Mouse (Mus musculus): ENCODE measurements around the gene Aqp3.
"Not testable (repeated sequence)": the region's sequence is repeated elsewhere in the genome, so short reads cannot be mapped to it uniquely, and the experiment has no call there.

Gene Aqp3

DNA sequence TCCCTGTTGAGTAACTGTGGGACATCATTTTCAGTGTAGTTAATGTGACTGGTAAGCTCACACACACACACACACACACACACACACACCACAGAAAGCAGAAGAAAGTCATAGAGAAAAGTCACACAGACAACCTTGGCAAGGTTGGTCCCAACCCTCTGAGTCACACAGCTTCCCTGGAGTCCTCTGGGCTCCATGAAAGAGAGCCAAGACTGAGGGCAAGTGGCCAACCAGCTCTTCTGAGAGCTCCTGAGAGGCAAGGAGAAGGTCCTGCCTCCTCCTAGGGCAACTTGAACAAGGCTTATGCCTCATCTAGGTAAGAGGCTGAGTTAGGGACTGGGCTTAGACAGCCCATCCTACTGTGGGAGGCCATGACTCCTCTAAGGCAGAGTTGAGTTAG, 4.9 kb upstream of the Aqp3 start:
- no peak for DNase-seq (ENCODE audit: low read depth)

DNA sequence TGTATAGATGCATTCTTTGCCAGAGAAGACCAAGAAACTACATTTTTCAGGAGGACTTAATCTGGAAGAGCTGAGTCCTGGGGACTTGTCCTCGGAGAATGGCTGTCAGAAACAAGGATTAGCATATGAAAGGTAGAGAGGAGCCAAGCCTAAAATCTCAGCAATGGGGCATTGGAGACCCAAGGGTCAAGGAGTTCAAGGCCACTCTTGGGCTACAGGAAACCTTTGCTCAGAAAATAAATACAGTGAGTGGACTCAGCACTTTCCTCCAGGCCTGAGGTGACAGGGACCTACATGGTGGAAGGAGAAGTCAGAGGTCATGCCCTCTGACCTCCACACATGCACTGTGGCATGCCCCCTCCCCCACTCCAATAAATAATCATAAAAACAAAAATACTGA, 3.0 kb upstream of the Aqp3 start:
- DNase-seq (ENCODE audit: low read depth), result no peak

DNA sequence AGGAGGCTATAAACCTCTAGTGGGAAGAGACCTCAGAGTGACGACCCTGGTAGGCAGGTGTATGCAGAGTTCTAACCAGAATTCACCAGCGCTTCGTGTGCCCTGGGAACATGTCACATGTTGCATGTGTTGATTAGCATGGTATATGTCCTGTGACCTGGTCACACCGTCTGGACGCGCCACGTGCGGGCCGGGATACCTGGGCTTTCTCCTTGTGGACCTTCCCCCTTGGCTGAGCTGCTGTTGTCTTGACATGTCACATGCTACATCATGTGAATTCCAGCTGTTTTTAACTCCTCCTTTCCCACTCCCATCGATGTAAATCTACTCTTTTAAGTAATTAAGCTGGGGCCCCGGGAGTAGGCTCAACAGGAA, 581 bp upstream of the Aqp3 start:
- DNase-seq (ENCODE audit: low read depth), result no peak

DNA sequence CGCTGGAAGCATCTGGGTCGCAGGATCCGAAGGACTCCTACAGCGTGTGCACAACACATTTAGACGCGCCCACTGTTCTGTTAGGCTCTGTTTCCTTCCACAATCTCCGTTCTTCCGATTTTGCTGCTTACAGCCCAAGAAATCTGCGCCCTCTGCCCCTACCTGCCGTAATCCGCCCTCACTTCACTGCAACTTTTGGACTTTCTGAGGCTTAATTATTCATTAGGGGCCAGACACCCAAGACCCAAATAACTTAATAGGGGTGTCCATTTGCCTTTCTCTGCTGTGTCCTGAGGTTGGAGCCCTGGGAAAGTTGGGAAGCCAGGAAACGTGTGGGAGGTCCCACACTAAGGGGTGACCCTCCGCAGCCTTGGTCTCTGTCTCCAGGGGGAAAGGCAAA, 602 bp downstream of the Aqp3 start:
- DNase-seq (ENCODE audit: low read depth), result no peak

DNA sequence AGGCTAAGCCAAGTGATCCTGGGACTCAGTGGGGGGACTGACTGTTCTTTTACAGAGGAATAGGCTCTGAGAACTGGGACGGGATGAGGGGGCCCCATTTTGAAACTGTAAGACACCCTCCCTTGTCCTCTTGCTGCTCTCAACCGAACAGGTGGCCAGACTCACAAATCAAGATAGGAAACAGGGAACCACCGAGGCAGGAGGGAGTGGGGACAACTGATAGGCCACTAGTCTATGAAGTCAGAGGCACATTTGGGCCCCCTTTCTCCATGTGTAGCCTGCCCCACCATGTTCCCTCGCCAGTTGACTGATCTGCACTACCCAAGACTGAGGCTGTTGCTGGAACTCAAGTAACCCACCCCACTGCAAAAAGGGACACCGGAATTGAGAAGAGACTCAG, 1.2 kb downstream of the Aqp3 start:
- DNase-seq (ENCODE audit: low read depth), result peak; percentile 67

DNA sequence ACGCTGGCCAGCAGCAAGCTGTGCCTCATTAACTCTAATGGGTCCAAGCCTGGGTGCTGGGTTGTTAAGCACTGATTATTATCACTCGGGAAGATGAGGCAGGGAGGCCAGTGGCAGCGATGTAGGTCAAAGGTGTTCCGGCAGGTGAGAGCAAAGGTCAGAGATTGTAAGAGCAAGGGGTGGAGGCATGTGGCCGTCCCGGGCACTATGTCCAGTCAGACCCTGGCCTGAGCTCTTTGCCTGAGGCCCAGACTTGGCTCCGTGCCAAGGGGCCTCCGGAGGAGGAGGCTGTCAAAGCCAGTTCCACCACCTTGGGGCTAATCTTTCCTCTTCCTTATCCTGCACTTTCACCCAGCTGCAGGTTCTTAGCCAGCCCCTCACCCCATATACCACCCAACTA, 1.8 kb downstream of the Aqp3 start:
- no peak for DNase-seq (ENCODE audit: low read depth)

DNA sequence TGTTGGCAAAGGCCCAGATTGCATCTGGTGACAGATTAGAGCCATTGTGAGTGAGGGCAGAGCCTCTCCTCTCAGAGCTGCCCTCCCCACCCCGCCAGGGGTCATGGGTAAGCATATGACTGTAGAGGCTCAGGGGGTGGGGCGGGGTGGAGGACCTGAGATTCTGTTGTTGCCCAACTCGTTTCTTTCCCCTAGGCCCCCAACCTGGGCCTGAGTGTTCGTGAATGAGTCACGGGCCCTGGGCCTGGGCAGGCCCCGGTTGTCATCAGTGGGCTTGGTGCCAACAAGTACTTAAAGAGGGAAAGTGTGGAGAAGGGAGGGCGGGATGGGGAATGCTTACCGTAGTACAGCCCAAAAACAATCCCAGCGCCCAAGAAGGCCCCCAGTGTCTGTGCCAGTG, 3.6 kb downstream of the Aqp3 start:
- no peak for DNase-seq (ENCODE audit: low read depth)

DNA sequence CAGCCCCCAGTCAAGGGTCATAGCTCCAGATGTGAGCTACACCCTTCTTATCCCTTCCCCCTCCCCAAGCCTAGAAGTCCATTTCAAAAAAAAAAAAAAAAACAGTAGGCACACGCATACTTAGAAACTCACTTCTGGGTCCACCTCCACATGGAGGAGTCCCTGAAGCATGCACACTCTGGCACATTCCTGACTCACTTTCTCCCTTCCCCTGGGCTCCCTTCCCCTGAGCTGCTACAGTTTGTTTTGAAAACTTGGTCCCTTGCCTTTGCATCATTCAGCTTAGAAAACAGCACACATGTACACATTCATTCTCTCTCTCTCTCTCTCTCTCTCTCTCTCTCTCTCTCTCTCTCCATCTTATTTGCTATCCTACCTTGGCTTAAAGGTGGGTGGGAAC, 5.0 kb downstream of the Aqp3 start:
- no peak for DNase-seq (ENCODE audit: low read depth)

DNA sequence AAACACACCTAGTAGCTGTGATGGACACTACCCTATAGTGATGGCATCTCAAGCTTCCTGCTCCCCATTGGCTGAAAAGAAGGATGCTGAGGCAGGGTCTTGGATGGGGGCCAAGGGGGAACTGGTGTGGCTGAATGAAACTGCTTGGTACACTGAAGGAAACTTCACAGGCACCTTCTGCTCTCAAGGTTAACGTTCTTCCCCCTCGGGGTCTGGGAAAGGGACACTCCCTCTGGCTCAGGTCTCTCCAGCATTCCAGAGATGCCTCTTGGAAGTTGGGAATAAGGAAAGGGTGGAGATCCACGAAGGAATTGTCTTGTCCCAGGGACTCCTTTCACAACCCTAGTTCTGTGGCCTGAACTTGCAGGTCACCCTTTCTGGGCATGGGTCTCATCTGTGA, 6.6 kb downstream of the Aqp3 start:
- no peak for DNase-seq (ENCODE audit: low read depth)

DNA sequence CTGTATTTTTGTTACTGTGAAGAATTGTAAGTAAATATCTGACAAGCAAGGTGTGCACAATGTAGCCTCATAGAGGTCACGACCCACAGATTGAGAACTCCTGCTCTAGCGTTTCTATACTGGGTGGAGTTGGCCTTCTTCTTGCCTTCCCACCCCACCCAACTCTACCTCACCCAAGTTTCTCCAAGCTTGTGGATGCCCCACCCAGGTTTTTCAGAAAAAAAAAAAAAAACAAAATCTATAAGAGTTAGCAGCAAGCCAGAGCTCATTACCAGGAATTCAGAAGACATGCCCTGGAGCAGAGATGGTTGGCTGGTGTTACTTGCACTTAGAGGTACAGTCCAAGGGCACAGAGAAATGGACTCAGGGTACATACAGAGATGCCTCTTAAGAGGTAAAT, 8.3 kb downstream of the Aqp3 start:
- peak; percentile 58 for DNase-seq (ENCODE audit: low read depth)

DNA sequence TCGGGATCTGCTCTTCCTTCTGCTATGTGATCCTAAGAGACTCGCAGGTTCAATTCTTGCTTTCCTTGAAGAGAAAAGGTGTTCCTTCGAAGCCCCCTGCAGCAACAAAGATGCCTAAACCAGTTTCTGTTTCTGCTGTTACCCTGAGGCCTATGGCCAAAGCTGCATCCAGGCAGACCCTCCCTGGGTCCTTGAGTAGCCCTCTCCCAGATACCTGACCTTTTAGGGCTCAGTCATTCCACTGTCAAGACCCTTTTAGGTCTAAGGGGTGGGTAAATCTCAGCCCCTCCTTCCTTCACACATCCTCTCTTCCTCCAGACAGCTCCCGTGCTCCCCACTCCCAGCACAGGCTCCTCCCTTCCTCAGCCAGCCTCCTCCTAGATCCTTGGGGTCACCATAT, 8.8 kb downstream of the Aqp3 start:
- no peak for DNase-seq (ENCODE audit: low read depth)

DNA sequence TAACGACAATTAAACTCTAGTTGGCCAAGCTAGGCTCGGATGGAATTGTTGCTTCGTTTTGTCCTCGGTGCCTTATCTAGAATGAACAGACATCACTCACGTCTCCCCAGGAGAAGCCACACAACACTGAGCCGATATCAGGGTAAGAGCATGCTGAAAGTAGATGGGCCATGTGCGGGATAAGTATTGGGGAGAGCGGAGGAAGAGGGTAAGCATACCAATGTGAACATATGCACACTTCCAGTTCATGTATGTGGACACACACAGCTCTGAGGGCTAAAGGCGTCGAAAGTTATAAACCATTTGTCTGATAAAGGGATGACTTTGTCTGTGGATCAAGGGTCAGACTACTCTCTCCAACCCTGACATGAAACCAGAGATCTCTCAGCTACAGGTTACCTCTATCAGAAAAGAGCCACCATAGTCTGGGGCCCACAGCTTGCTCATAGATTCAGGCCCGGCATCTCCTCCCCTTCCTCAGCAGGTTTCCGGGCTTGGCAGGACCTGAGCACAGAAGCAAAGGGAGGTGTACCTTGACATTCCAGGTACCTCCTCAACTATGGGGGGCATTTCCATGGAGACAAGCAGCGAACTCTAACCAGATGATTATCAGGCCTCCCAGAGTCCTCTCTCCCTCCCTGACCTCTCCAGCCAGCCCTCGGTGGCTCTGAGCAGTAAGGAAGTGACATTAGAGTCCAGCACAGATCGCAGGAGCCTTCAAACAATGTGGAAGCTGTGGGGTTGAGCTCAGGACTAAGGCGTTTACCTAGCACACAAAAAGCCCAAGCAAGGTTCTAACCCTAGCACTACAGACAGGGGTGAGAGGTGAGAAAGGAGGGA, 10.3 kb downstream of the Aqp3 start:
- DNase-seq (ENCODE audit: low read depth), result peak; percentile 85

DNA sequence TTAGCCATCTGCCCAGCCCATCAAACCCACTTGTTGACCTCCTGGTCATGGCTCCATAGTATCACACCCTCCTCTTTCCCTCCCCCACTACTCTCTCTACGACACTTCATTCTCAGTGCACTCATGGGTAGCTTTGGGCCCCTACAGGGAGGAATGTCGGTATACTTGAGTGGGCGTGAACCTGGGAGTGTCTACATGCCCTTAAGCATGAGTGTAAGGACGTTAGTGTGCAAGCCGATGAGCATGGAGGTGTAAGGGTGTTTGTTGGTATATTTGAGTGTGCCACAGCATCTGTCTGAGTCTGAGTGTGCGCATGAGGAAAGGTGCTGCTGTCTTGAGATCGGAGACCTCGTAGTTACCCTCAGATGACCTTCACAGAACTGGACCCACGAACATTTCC, 11.0 kb downstream of the Aqp3 start:
- DNase-seq (ENCODE audit: low read depth), result no peak

DNA sequence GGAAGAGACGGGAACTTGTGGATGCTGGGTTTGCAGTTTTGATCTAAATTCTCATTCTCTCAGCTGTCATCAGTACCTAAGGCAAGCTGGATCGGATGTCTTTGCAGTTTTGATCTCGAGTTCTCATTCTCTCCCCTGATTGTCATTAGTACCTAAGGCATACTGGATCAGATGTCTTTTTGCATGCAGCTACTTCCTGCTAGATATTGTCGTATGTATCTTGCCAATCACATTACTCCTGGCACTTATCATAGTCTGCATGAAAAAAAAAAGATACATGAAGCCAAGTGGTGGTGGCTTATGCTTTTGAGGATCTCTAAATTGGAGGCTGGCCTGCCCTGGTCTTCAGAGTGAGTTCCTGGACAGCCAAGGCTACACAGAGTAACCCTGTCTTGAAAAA, 13.2 kb downstream of the Aqp3 start:
- no peak for DNase-seq (ENCODE audit: low read depth)

DNA sequence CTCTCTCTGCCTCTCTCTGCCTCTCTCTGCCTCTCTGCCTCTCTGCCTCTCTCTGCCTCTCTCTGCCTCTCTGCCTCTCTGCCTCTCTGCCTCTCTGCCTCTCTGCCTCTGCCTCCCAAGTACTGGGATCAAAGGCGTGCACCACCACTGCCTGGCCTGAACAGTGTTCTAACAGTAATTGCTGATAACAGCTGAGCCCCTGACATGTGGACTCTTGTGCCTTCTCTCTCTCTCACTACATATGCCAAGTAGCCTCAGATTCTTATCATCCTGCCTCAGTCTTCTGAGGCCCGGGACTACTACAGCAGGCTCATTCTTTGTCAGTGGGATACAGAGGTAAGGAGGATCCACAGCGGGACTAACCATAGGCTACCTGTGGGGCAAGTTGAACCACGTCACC, 15.2 kb downstream of the Aqp3 start:
- not testable (repeated sequence) for DNase-seq (ENCODE audit: low read depth)

DNA sequence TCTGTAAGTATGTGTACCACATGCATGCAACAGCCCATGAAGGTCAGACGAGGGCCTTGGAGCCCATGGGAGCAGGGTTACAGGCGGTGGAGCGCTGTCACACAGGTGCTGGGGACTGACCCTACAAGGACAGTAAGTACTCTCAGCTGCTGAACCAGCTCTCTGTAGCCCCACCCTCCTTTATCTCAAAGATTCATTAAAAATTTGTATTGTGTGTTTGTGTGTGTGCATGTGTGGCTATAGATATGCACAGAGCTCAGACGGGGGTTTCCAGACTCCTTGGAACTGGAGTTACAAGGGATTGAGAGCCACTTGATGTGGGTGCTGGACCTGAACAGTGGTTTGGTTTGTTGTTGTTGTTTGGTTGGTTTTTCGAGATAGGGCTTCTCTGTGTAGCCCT, 16.2 kb downstream of the Aqp3 start:
- peak; percentile 74 for DNase-seq (ENCODE audit: low read depth)

DNA sequence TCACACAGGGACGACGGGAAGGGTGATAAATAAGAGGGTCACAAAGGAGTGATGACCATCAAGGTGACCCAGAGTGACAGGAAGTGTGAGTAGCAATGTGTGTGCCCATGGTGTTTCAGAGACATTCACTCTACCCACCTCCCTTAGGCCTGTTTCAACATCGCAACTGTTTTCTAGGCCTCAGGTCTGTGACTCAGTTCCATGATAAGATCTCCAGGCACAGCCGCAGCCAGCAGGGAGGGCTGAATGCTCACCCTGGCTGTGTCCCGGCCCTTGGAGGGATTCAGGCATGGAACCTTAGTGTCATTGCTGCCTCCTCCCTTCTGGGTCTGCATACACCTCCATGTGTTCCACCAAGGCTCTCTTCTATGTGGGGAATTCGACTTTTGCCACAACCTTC, 19.3 kb downstream of the Aqp3 start:
- no peak for DNase-seq (ENCODE audit: low read depth)

DNA sequence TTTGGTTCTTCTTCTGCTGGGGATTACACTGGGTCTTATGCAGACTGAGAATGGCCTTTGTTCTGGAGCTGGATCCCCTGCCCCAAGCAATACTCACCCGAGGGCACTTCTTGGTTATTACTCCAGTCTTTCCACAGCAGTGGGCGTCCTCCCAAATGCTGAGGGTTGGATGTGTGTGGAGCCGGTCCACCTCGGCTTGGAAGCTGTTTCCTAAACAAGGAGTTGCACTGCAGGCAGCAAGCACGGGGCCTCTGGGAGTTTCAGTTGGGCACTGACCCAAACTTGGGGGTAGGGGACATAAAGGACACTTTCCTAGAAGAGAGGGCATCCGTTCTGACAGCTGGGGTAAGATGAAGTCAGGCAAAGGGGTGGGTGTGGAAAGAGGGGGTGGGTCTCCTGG, 23.5 kb downstream of the Aqp3 start:
- no peak for DNase-seq (ENCODE audit: low read depth)

DNA sequence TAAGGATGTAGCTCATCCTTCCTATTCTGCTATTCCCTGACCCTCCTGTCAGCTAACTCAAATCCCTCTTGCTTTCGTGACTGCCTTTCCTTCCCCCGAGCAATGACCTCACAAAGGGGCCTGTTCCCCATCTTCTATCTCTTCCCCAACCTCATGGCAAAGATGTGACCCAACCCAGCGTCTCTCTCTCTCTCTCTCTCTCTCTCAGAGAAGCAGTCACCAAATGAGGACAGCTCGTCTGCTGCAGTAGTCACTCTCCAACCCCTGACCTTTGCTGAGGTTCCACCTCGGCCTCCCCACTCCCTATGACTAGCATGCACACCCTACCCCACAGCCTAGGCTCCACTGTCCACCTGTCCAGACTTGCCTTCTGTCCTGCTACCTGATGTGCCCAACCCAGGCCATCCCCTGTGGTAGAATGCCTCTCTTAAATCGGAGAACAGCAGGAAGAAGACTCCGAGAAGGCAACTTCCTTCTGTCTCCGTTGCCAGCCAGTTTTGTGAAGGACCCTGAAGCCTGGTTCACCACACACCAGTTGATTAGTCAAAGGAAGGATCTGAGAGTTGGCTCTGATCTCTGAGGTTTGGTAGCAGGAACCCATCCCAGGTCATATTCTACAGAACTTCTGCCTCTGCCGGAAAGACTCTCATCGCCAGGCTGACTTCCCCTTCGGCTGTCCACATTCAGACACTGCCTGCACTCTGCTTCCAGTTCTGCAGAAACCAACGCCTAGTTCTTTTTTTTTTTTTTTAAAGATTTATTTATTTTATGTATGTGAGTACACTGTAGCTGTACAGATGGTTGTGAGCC, 24.8 kb downstream of the Aqp3 start:
- DNase-seq (ENCODE audit: low read depth), result no peak

DNA sequence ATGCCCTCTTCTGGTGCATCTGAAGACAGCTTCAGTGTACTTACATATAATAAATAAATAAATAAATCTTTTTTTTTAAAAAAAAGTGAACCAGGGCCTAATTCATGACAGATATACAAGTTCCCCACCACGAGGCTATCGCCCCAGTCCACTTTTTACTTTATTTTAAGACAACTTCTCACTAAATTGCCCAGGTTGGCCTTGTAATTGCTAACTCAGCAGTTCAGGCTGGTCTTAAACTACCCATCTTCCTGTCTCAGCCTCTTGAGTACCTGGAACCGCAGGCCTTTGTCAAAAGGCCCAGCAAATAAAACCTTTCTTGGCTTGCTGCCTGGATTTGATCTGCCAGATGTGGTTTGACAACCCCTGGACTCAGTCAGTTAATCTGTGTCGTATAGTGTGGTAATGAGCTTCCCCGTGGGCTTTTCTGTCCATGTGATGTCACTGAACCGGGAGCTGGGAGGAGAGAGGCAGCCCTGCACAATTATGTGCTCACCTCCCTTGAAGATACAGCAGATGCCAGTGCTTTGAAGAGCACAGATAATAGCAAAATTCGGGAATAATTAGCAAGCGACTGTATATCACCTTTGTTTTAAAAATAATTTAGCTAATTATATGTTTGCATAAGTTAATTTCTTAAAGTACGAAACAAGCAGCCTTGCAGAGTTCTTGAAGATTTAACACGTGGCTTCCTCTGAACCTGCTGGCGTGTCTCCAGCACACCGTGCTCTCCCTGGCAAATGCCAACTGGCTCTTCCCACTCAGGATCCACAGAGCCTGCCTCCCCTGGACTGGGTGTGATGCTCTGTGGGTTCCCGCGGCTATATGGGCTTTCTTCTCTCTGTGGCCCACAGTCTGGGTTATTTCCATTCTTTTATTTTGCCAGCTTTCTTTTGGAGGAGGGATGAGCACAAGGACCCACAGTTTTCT, 26.2 kb downstream of the Aqp3 start:
- DNase-seq (ENCODE audit: low read depth), result no peak

DNA sequence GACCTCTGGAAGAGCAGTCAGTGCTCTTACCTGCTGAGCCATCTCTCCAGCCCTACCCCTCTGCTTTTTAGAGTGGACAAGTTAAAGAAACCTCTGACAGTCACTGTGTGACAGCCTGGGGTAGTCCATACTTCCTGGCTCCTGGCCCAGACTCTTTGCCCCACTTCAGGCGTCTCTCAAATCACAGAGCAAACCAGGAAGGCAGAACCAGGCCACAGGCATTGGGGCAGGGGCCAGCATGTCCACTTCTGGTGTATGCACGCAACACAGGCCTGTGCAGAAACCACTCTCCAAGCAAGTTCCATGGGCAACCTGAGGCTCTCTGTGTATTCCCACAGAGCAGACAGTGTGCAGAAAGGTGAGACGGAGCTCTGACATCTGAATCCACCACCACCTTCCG, 32.8 kb downstream of the Aqp3 start:
- DNase-seq (ENCODE audit: low read depth), result no peak

DNA sequence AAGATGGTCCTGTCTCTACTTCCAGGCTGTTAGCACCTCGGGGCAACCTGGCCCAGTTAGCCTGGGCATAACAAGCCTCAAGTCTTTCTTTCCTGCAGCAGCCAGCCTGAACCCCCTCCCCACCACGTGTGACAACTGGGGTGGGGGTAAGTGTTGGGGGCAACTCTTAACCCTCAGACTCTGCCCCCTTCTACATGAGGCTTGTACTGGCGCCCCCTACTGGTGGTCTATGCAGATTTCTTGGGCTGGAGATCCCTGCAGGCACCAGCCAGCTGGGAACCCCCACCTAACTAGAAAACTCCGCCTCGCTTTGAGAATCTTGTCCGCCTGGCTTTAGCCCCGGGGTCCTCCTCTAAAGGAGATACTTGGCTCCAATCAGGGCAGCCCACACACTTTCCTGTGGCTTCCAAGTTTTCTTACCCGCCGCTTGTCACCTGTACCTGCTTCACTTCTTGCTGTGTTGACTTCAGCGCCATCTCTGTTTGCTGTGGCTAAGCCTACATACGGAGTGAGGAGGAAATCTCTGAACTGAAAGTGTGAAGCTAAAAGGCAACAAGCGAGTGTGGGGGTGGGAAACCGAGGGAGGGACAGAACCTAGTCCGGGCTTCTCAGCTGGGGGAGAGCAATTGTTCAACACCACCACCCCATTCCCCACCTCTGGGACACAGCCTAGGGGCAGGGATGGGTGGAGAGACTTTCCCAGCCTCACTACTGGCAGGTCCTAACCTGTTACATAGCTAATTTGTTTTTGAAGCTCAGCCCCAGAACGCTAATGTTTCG, 33.9 kb downstream of the Aqp3 start:
- DNase-seq (ENCODE audit: low read depth), result peak; percentile 44
